ENCODE assay signal across 9 mouse cellular contexts in the genomic region with DNA sequence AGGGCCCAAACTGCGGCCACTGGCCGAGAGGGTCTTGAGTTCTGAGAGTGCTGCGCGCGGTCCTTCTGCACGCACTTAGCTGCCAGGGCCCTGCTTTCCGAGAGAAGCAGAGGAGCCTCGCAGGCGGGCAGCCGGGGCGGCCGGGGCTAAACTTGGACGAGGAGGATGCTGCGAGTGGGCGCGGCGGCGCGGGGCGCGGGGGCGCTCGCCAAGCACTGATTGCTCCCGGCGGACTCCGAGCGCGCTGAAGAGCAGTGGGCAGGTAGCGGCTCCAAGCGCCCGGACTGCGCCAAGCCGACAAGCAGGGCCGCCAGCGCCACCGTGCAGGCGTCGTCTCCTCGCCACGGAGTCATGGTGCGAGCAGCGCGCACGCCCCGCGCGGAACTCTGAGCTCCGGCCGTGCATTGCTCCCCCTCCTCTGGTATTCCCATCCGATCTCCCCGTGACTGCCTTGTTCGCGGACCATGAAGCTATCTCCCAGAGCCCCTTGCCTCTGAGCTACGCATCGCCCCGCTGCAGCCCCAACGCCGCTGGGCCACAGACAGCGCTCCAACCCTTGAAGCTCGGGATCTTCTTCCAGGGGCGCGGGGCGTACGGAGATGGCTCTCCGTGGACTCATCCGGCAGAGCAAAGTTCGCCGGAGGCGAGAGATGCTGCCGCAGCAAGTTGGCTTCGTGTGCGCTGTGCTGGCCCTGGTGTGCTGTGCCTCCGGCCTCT. TPM values are rescaled to one million over a fixed set of nuclear protein-coding genes. Genes with fewer than 3 reads are reported as not detected.
A peak's percentile ranks its signal among the peaks of the same experiment; 100 is the strongest.
DNase-seq lines count a peak whose midpoint lies in the region; ATAC-seq and TF ChIP-seq lines count a peak whose summit lies in the region.
"Had no signal": no experiment of that assay in that cellular context is flagged by ENCODE, and none has a peak within 500 bp of the region (broad histone marks: within the 10 kb centered on the region; RNA-seq: fewer than 3 reads in every experiment).

No protein-coding gene starts in this region.

- no peaks in the 10 kb centered on the region for H3K36me3 ChIP-seq in embryonic facial prominence, embryonic 15.5 days
- H3K36me3 ChIP-seq in heart, embryonic 13.5 days, result no peaks in the 10 kb centered on the region
- H3K36me3 ChIP-seq in kidney, embryonic 16.5 days (ENCODE audit: insufficient read depth, low read length), result no peaks in the 10 kb centered on the region
- H3K36me3 ChIP-seq in liver, adult 2 months (ENCODE audit: control insufficient read depth, insufficient read depth, low read length), result no peaks in the 10 kb centered on the region
- H3K36me3 ChIP-seq in midbrain, postnatal 0 days (ENCODE audit: insufficient read depth, low read length), result no peaks in the 10 kb centered on the region

- H3K4me1 ChIP-seq in embryonic facial prominence, embryonic 15.5 days, result peaks cover 23% of the 10 kb centered on the region
- H3K4me1 ChIP-seq in heart, embryonic 13.5 days, result peaks cover 21% of the 10 kb centered on the region
- peaks cover 21% of the 10 kb centered on the region for H3K4me1 ChIP-seq in kidney, embryonic 16.5 days (ENCODE audit: insufficient read depth, low read length)
- peaks cover 2% of the 10 kb centered on the region; the same call in 1 of the 2 replicates for H3K4me1 ChIP-seq in liver, adult 2 months (ENCODE audit: control insufficient read depth, insufficient read depth, low read length)
- H3K4me1 ChIP-seq in midbrain, postnatal 0 days (ENCODE audit: insufficient read depth, low read length), result peaks cover 10% of the 10 kb centered on the region; the same call in 1 of the 2 replicates

- TF ChIP-seq POLR2A in liver, adult 2 months (IDR thresholded peaks at IDR 0.05; ENCODE audit: extremely low read depth, insufficient read depth, low read length), result no peak

- H3K9ac ChIP-seq in embryonic facial prominence, embryonic 15.5 days, result peak overlapping the region; percentile 44
- peak overlapping the region; percentile 78 for H3K9ac ChIP-seq in heart, embryonic 13.5 days
- H3K9ac ChIP-seq in kidney, embryonic 16.5 days (replicated peaks; ENCODE audit: low read length), result peak overlapping the region; percentile 54
- H3K9ac ChIP-seq in liver, adult 2 months (ENCODE audit: low read depth, low read length), result no peak overlapping the region
- H3K9ac ChIP-seq in midbrain, postnatal 0 days (replicated peaks; ENCODE audit: low read length, poor library complexity, severe bottlenecking), result peak overlapping the region; percentile 44

- no peaks in the 10 kb centered on the region for H3K9me3 ChIP-seq in embryonic facial prominence, embryonic 15.5 days (replicated peaks)
- H3K9me3 ChIP-seq in heart, embryonic 13.5 days, result no peaks in the 10 kb centered on the region
- no peaks in the 10 kb centered on the region for H3K9me3 ChIP-seq in kidney, embryonic 16.5 days (ENCODE audit: low read length)
- H3K9me3 ChIP-seq in midbrain, postnatal 0 days (ENCODE audit: low read length), result no peaks in the 10 kb centered on the region

- ATAC-seq in embryonic facial prominence, embryonic 15.5 days (ENCODE audit: insufficient number of reproducible peaks, low FRiP score, low TSS enrichment, low read depth), result peak; percentile 26; the same call in 1 of the 2 replicates
- ATAC-seq in heart, embryonic 13.5 days (ENCODE audit: extremely low read depth, insufficient number of reproducible peaks, low FRiP score, low TSS enrichment), result peak; percentile 59; the same call in 1 of the 2 replicates
- peak; percentile 85 for ATAC-seq in kidney, embryonic 16.5 days (ENCODE audit: low FRiP score, low TSS enrichment)
- ATAC-seq in midbrain, postnatal 0 days (ENCODE audit: low FRiP score), result peak; percentile 67

- peaks cover 63% of the 10 kb centered on the region for H3K27me3 ChIP-seq in embryonic facial prominence, embryonic 15.5 days
- peaks cover 69% of the 10 kb centered on the region for H3K27me3 ChIP-seq in heart, embryonic 13.5 days (replicated peaks)
- H3K27me3 ChIP-seq in kidney, embryonic 16.5 days (ENCODE audit: insufficient read depth, low read length), result peaks cover 62% of the 10 kb centered on the region
- peaks cover 18% of the 10 kb centered on the region for H3K27me3 ChIP-seq in liver, adult 2 months (ENCODE audit: control insufficient read depth, insufficient read depth, low read length)
- peaks cover 13% of the 10 kb centered on the region for H3K27me3 ChIP-seq in midbrain, postnatal 0 days (ENCODE audit: insufficient read depth, low read length)

- H3K4me3 ChIP-seq in embryonic facial prominence, embryonic 15.5 days (replicated peaks), result peak overlapping the region; percentile 53
- H3K4me3 ChIP-seq in heart, embryonic 13.5 days, result peak overlapping the region; percentile 70
- peak overlapping the region; percentile 60 for H3K4me3 ChIP-seq in kidney, embryonic 16.5 days (ENCODE audit: low read length)
- H3K4me3 ChIP-seq in liver, adult 2 months (ENCODE audit: insufficient read depth, low read depth, low read length), result peak overlapping the region; percentile 17; the same call in 1 of the 2 replicates
- H3K4me3 ChIP-seq in midbrain, postnatal 0 days (ENCODE audit: low read depth, low read length), result peak overlapping the region; percentile 56
- H3K4me3 ChIP-seq: myocyte had no signal

- no peak overlapping the region for H3K27ac ChIP-seq in embryonic facial prominence, embryonic 15.5 days (replicated peaks)
- H3K27ac ChIP-seq in heart, embryonic 13.5 days (replicated peaks), result 0 out of 2 replicates have a peak overlapping the region, but pooled peaks have one; percentile 12
- H3K27ac ChIP-seq in kidney, embryonic 16.5 days (ENCODE audit: low read length), result no peak overlapping the region
- H3K27ac ChIP-seq in liver, adult 2 months (replicated peaks; ENCODE audit: insufficient read depth, low read depth, low read length), result no peak overlapping the region
- no peak overlapping the region for H3K27ac ChIP-seq in midbrain, postnatal 0 days (ENCODE audit: low read depth, low read length)

- TF ChIP-seq CTCF in liver, adult 2 months (IDR thresholded peaks at IDR 0.05; ENCODE audit: low read depth, low read length), result peak; percentile 39
- peak; percentile 50 for TF ChIP-seq CTCF in midbrain, postnatal 0 days (IDR thresholded peaks at IDR 0.05)

- DNase-seq in thymus, postnatal 4 days, result peak; percentile 34
- DNase-seq in thymus, adult 18-20 months, result no peak
- DNase-seq in liver, adult 2 months (ENCODE audit: extremely low read depth, low read depth, low spot score), result no peak
- DNase-seq in midbrain, postnatal 0 days (ENCODE audit: low spot score), result peak; percentile 60
- DNase-seq in urinary bladder, postnatal 14 days (ENCODE audit: low spot score), result peak; percentile 30

- under 1% methylated on average over 73 of the region's 73 CpGs for WGBS in embryonic facial prominence, embryonic 15.5 days
- under 1% methylated on average over 72 of the region's 73 CpGs for WGBS in heart, embryonic 13.5 days
- WGBS in kidney, embryonic 16.5 days, result under 1% methylated on average over 73 of the region's 73 CpGs
- WGBS in liver, adult 2 months, result 1% methylated on average over 70 of the region's 73 CpGs
- WGBS in midbrain, postnatal 0 days, result under 1% methylated on average over 68 of the region's 73 CpGs

- H3K4me2 ChIP-seq in embryonic facial prominence, embryonic 15.5 days (replicated peaks), result peak overlapping the region; percentile 99
- peak overlapping the region; percentile 100 for H3K4me2 ChIP-seq in heart, embryonic 13.5 days
- H3K4me2 ChIP-seq in kidney, embryonic 16.5 days (replicated peaks; ENCODE audit: low read depth, low read length), result peak overlapping the region; percentile 97
- H3K4me2 ChIP-seq in midbrain, postnatal 0 days (ENCODE audit: low read depth, low read length, poor library complexity, severe bottlenecking), result peak overlapping the region; percentile 96

- H3K79me2 ChIP-seq in liver, adult 2 months (ENCODE audit: control insufficient read depth, insufficient read depth, low read length), result no peaks in the 10 kb centered on the region

RNA-seq across cellular contexts. Expression of gene Slc24a4, which starts 0.4 kb away (rescaled TPM):
- 1.2 and 1.5 TPM in 2 replicates for polyA plus RNA-seq in embryonic facial prominence, embryonic 15.5 days (2015; fragmentation: Nextera tagmentation; extraction: Ambion mirVana)
- polyA plus RNA-seq in heart, embryonic 13.5 days (2015; fragmentation: Nextera tagmentation; extraction: Ambion mirVana), result 2.8 TPM in 2 replicates
- 0.19 and 0.35 TPM in 2 replicates for polyA plus RNA-seq in kidney, embryonic 16.5 days (2015; fragmentation: Nextera tagmentation; extraction: Ambion mirVana)
- total RNA-seq in liver, adult 2 months (2014; rRNA removed), result not detected in 2 replicates
- polyA plus RNA-seq in liver, adult 2 months (2012; rRNA removed), result 0.11 TPM in 1 of 2 replicates, not detected in the other
- total RNA-seq in midbrain, postnatal 0 days (2014; rRNA removed), result 5.0 and 5.3 TPM in 2 replicates
- 2.4 and 2.6 TPM in 2 replicates for polyA plus RNA-seq in midbrain, postnatal 0 days (2015; fragmentation: Nextera tagmentation; extraction: Ambion mirVana)

Comparison
In these comparisons a context has a peak if more than half of its experiments do, and no peak if none do; other contexts are left out.
1. DNase-seq: peak in thymus, postnatal 4 days (single experiment), midbrain, postnatal 0 days (single experiment) and urinary bladder, postnatal 14 days (single experiment); none in thymus, adult 18-20 months (0 of 2) and liver, adult 2 months (single experiment).
2. ATAC-seq: peak in every context shown above with its lines; median percentile 85 in kidney, embryonic 16.5 days; 67 in midbrain, postnatal 0 days; 59 in heart, embryonic 13.5 days; 26 in embryonic facial prominence, embryonic 15.5 days.
3. H3K4me3 ChIP-seq: peak in every context shown above with its lines; median percentile 70 in heart, embryonic 13.5 days; 60 in kidney, embryonic 16.5 days; 56 in midbrain, postnatal 0 days; 53 in embryonic facial prominence, embryonic 15.5 days; 17 in liver, adult 2 months.
4. Peak in every context shown above with its lines, with median percentiles within 50 percentile points of each other: H3K4me2 ChIP-seq.